Mouse (Mus musculus) hindbrain, postnatal 0 days (tissue): ENCODE measurements at regions not wholly inside any gene's neighbourhood (a gene's known extent, or its start where the extent isn't known, plus 50 kb on each side); places are given as distances from the start of the nearest gene placed in this dataset.

Experiments
- ATAC-seq: fragments of 200-750 bp; cut with Nextera tagmentation; 2 replicates; pipeline ENCODE4 v1.8.0; 2017; ENCODE audit warnings: mild to moderate bottlenecking, moderate TSS enrichment, moderate library complexity
- DNase-seq: peaks from one replicate; pipeline ENCODE4 v3.0.0-alpha.2; 2015; ENCODE audit warnings: low spot score
- H3K27ac ChIP-seq: fragments of 300-500 bp; sonication (generic); 2 replicates; pipeline ENCODE4 v1.5.1; 2014; ENCODE audit warnings: mild to moderate bottlenecking
- H3K27me3 ChIP-seq: fragments of 300-500 bp; sonication (generic); 2 replicates; pipeline ENCODE4 v1.6.1; 2014; ENCODE audit warnings: low read length, mixed read lengths; ENCODE audit not compliant: insufficient read depth
- H3K36me3 ChIP-seq: fragments of 300-500 bp; sonication (generic); 2 replicates; pipeline ENCODE4 v1.6.1; 2014; ENCODE audit warnings: low read length, mixed read lengths; ENCODE audit not compliant: insufficient read depth
- H3K4me1 ChIP-seq: fragments of 300-500 bp; sonication (generic); 2 replicates; pipeline ENCODE4 v1.6.1; 2014; ENCODE audit warnings: antibody characterized with exemption, low read length, mixed read lengths; ENCODE audit not compliant: insufficient read depth
- H3K4me2 ChIP-seq: fragments of 300-500 bp; sonication (generic); 2 replicates; pipeline ENCODE4 v1.6.1; 2014; ENCODE audit warnings: low read depth, mild to moderate bottlenecking, low read length, moderate library complexity, mixed read lengths
- H3K4me3 ChIP-seq: fragments of 300-500 bp; sonication (generic); 2 replicates; pipeline ENCODE4 v1.5.1; 2014; ENCODE audit warnings: low read length
- H3K9ac ChIP-seq: fragments of 300-500 bp; sonication (generic); replicated peaks from 2 replicates; pipeline ENCODE4 v1.6.1; 2014; ENCODE audit warnings: mild to moderate bottlenecking, low read length, moderate library complexity, mixed read lengths
- H3K9me3 ChIP-seq: fragments of 300-500 bp; sonication (generic); 2 replicates; pipeline ENCODE4 v1.6.1; 2016; ENCODE audit warnings: low read length, mixed read lengths
- CTCF ChIP-seq: IDR thresholded peaks from 2 replicates; pipeline ENCODE4 v1.5.1; 2016; ENCODE audit warnings: antibody characterized with exemption, control low read depth, low read depth
- WGBS: fragments of 180-500 bp; shearing (Covaris S2); extraction: QIAGEN DNeasy Blood & Tissue Kit; methylation state at CpG from one replicate; pipeline ENCODE4 v1.1.7; 2014; 5-methylcytosine and 5-hydroxymethylcytosine counted together

DNA sequence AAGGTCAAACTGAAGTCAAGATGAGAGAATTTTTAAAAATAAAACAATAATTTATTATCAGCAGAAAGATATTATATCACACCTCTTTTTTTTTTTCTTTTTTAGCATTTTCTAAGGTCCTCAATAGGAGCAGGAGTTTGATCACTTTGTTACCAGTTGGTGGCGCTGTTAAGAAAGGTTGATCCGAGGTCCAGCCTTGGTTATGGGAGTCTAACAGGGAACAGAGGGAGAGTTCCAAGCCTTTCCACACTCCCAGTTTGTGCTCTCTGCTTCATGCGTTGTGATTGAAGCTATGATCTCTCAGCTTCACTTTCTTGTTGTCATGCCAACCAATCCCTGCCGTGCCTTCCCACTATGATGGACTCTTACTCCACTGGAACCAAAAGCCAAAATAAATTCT lies 83.8 kb downstream of the Fam174a start:
- ATAC-seq (no peak), DNase-seq (peak; percentile 15)
- H3K27me3 ChIP-seq = no peaks in the 10 kb centered on the region
- no peak overlapping the region for H3K4me2 ChIP-seq
- H3K27ac ChIP-seq = no peak overlapping the region
- H3K4me1 ChIP-seq = no peaks in the 10 kb centered on the region
- 22% methylated on average over 4 of the region's 4 CpGs for WGBS
- no peak overlapping the region for H3K9ac ChIP-seq
- TF ChIP-seq CTCF = 0 out of 2 replicates have a peak, but pooled peaks have one; percentile 9
- H3K9me3 ChIP-seq = no peaks in the 10 kb centered on the region
- H3K4me3 ChIP-seq = no peak overlapping the region
- no peaks in the 10 kb centered on the region for H3K36me3 ChIP-seq

DNA sequence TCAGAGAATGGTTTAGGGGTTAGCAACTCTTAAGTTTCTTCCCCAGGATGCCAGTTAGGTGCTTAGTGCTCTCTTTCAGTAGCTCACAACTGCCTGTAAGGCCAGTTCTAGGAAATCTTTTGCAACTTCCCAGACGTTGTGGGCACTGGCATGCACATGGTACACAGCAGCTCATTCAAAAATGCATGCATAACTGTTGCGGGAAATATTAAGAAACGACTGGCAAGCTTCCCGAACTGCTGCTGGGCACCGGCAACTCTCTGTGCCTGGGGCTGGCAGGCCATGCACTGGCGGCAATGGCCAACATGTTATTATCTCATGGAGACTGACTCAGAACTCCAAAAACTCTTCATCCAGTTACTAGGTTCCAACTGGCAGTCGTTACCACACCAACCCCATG lies 86.3 kb downstream of the Fam174a start:
- Histone ChIP-seq H3K4me1 (no peaks in the 10 kb centered on the region), H3K27me3 (no peaks in the 10 kb centered on the region), H3K9me3 (no peaks in the 10 kb centered on the region), H3K9ac (no peak overlapping the region), H3K36me3 (no peaks in the 10 kb centered on the region), H3K4me2 (no peak overlapping the region), H3K27ac (no peak overlapping the region), H3K4me3 (no peak overlapping the region)
- no peak for ATAC-seq
- TF ChIP-seq CTCF = no peak
- WGBS = 71% methylated on average over 7 of the region's 7 CpGs
- peak; percentile 6 for DNase-seq

DNA sequence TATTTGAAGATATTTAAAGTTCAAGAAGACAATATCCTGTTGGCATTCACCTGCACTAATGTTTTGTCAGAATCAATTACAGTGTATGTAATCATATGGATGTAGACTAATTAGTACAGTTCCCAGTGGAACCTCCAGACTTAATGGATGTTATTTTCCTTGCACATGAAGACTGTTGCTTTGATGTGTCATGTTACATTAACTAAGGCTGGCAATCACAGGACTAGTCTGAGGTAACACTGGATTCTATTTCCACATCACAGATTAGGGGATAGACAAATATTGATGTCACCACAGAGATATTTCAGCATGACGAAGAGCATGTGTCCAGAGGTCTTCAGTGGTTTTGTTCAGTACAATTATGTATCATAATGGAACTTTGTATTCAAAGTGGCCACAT lies 108.8 kb downstream of the Fam174a start:
- Histone ChIP-seq H3K4me1 (no peaks in the 10 kb centered on the region), H3K27ac (no peak overlapping the region), H3K27me3 (no peaks in the 10 kb centered on the region), H3K4me2 (no peak overlapping the region), H3K36me3 (no peaks in the 10 kb centered on the region), H3K4me3 (no peak overlapping the region), H3K9me3 (no peaks in the 10 kb centered on the region), H3K9ac (no peak overlapping the region)
- no peak for TF ChIP-seq CTCF
- 60% methylated on average over 1 of the region's 1 CpGs for WGBS
- DNase-seq = peak; percentile 22
- ATAC-seq = no peak

DNA sequence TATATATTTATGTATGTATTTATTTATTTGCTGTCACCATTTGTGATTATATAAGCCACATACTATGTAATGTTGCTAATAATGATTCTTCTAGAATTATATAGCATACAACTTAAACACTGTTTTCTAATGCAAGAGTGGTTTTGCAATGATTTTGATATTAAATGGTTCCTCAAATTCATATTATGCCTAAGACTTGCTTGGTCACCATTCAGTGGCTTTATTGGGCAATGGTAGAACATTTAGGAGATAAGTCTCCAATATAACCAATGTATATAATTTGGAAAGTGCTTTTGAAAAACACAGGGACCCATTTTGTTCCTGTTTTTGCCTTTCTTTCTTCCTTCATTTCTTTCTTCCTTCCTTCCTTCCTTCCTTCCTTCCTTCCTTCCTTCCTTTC lies 112.0 kb downstream of the Fam174a start:
- no peak overlapping the region for H3K4me2 ChIP-seq
- H3K36me3 ChIP-seq = no peaks in the 10 kb centered on the region
- no peak for TF ChIP-seq CTCF
- H3K9ac ChIP-seq = no peak overlapping the region
- DNase-seq (no peak), ATAC-seq (no peak)
- H3K4me1 ChIP-seq = no peaks in the 10 kb centered on the region
- no peaks in the 10 kb centered on the region for H3K9me3 ChIP-seq
- H3K27ac ChIP-seq = no peak overlapping the region
- no peak overlapping the region for H3K4me3 ChIP-seq
- H3K27me3 ChIP-seq = no peaks in the 10 kb centered on the region

DNA sequence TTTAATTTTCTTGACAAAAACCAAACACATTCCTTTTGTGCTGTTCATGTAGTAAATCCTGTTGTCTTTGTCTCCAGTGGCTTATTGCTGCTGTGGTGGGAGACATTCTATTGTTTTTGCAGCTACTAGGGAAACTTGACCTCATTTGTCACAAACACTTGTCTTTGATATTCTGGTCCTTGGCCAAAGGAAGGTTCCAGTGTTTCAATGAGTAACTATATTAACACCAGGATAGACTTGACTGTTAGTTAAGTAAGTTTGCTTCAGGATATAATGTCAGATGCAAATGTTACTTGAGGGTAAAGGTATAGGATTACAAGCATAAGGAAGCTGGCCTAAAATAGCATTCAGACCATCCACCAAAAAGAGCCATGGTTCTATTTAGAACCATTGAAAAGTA lies 123.7 kb downstream of the Fam174a start:
- no peak for TF ChIP-seq CTCF
- ATAC-seq = no peak

DNA sequence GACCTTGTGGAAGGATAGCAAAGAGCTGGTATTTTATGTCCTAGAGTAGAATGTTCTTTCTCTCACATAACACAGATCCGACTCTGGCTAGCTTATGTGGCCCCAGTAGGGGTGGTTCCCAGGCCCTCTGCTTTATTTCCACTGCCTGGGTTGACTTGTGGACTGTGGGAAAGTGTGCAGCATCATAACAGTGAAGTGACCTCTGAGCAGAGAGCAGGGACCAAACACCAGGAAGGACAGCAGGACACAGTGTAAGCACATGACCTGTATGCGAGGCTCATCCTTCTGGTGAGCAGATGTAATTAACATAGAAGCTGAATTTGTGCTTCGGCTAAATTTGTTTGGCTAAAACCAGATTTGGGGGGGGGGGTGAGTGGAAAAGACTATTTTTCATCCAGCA lies 132.1 kb downstream of the Fam174a start:
- Histone ChIP-seq H3K4me1 (no peaks in the 10 kb centered on the region), H3K4me2 (no peak overlapping the region), H3K27ac (no peak overlapping the region), H3K36me3 (no peaks in the 10 kb centered on the region), H3K9ac (no peak overlapping the region), H3K4me3 (no peak overlapping the region), H3K9me3 (no peaks in the 10 kb centered on the region), H3K27me3 (no peaks in the 10 kb centered on the region)
- ATAC-seq = no peak
- no peak for TF ChIP-seq CTCF
- DNase-seq = no peak
- WGBS = 62% methylated on average over 3 of the region's 3 CpGs

More for the DNA sequence above, 123.7 kb downstream of the Fam174a start:
- DNase-seq = no peak
- no peak overlapping the region for H3K9ac ChIP-seq
- no peaks in the 10 kb centered on the region for H3K9me3 ChIP-seq
- no peaks in the 10 kb centered on the region for H3K4me1 ChIP-seq
- no peak overlapping the region for H3K27ac ChIP-seq
- no peak overlapping the region for H3K4me3 ChIP-seq
- H3K36me3 ChIP-seq = no peaks in the 10 kb centered on the region
- H3K27me3 ChIP-seq = no peaks in the 10 kb centered on the region
- no peak overlapping the region for H3K4me2 ChIP-seq

DNA sequence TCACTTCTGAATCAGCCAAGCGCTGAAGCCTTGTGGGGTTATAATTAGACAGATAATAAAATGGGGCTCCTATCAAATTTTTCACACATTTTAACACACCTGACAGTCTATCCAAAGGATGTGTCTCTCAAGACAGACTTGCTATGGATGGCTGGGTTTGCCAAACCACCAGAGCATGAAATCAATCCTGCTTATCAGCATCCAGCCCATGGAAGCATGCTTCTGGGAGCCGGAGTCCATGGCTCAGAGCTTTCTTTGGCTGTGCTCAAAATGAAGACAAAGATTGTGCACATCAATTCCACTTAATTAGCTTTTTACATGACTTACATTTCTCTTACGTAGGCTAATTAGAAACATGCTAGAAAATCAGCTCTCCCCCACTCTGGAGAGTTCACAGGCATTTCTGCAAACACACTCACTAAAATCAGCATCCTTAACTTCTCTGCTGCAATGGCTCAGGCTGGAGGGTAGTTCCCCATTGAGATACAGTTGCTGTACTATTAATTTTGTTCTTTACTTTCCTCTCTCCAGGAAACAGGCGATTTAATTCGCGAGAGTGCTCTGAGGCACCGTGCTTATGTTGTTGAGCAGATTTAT lies 135.6 kb downstream of the Fam174a start:
- DNase-seq = peak; percentile 24
- H3K4me2 ChIP-seq = no peak overlapping the region

More for the DNA sequence above, 135.6 kb downstream of the Fam174a start:
- Histone ChIP-seq H3K27me3 (no peaks in the 10 kb centered on the region), H3K4me1 (no peaks in the 10 kb centered on the region), H3K9me3 (no peaks in the 10 kb centered on the region), H3K9ac (no peak overlapping the region), H3K36me3 (no peaks in the 10 kb centered on the region), H3K4me3 (no peak overlapping the region), H3K27ac (no peak overlapping the region)
- WGBS = 61% methylated on average over 7 of the region's 7 CpGs
- TF ChIP-seq CTCF = no peak
- ATAC-seq = peak; percentile 64
